Mouse (Mus musculus) adrenal gland, adult 8-10 months (tissue): Measurements from ENCODE around the gene Smox. TPM values are rescaled to one million over a fixed set of nuclear protein-coding genes. Genes with fewer than 3 reads are reported as not detected.

ENCODE experiments used
- DNase-seq: peaks from one replicate; pipeline ENCODE4 v3.0.0; 2022
- total RNA-seq, 4 experiments: library from RNA; stranded (reverse); gene quantifications; 2 replicates each; pipeline ENCODE4 v1.2.4; 2022

The Smox gene
- total RNA-seq, 4 experiments from 2014 or later: 22.9 to 53.4 (median 33.3) TPM

DNA sequence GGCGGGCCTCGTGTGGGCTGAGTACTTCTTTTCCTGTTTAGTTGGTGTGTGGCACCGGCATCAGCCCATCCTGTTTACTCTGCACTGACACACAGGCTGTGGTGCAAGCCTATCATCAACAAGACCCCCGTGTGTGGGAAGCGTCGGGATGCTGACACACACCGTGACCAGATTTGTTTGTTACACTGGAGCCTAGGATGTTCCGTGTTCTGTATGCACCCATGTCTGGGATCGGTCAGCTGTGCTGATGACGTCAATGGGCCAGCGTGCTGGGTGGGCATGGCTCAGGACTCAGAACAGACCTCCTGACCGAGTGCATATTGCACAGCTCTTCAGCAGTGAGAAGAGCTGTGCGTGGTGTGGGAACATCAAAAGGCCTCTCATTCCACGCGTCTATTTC, 6.2 kb upstream of the Smox start:
- no peak for DNase-seq

DNA sequence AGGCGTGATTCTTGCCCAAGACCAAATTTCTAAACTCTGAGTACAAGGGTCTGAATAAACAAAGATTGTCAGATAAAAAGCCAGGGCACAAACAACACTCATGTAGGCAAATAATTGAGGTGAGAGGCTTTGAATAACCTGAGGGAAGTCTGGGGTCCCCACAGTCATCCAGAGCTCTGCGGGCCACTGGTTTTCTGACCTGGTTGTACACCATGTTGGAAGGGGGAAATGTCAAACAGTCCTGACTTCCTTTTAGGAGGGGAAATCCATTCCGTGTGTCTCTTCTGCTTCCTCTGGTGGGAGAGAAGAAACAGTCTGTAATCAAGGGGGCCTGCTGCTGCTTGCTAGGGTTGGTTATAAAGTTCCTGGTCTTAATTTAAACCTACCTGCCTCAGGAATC, 5.2 kb upstream of the Smox start:
- no peak for DNase-seq

DNA sequence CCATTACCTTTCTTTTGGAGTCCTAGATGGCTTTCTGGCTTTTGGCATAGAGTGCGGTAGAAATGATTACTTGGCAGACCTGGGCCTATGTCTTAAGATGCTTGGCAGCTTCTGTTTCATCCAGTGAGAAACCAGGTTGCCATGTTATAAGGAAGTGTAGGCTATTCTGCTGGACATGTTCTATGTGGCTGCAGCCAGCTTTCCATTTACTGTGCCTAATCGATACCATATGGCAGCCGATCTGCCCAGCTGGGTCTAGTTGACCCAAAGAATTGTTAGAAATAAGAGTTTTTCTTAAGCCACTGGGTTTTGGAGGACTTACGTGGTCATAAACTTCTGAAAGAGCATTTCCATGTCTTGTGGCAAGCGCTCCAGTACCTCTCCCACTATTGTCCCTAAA, 4.0 kb upstream of the Smox start:
- no peak for DNase-seq

DNA sequence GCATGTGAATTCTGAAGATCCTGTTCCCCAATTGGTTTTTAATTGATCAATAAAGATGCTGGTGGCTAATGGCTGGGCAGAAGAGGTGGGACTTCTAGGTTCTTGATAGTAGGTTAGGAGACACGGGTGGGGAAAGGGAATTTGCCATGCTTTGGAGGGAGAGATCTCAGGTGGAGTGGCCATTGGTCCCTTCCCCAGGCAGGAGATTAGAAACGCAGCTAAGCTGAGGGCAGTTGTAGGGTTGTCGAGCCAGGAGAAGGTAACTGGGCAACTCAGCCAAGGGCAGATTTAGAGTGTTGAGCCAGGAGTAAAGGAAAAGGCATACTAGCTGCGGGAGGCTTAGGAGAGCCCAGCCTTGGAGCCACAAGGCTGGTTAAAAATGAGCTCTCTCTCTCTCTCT, 3.0 kb upstream of the Smox start:
- DNase-seq: no peak

DNA sequence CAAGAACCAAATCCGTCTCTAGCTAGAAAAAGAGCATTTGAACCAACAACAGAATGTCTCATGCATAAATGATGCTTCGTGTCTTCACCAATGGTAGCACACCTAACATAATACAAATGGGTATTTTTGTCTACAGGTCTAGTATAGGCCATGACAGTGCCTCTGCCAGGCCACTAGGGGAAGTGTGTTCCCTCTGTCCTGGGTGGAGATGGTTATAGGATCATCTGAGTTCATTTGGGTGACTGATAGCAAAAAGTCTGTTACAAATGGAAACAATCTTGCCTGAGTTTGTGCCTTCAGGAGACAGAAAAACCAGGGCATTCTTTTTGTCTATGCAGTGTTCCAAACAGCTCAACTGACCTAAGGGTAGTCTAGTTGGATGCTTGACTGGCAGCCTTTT, 2.4 kb upstream of the Smox start:
- DNase-seq: no peak

DNA sequence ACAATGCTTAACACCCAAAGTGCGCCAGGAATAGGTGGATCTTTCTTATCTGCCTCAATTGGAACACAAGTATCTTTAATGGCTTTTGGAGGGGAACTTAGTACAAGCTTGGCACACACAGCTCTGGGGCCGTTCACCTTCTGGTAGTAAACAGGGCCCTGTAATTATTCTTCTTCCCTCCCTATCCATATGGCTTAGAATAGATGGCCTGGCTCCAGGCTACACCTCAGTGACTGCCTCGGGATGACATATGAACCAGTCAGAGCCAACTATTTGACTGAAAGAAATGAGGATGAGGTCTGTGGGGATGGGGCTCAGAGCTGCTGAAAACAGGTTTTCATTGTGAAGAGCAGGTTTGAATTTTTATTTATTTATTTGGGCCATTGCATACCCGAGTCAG, 1.7 kb upstream of the Smox start:
- no peak for DNase-seq

DNA sequence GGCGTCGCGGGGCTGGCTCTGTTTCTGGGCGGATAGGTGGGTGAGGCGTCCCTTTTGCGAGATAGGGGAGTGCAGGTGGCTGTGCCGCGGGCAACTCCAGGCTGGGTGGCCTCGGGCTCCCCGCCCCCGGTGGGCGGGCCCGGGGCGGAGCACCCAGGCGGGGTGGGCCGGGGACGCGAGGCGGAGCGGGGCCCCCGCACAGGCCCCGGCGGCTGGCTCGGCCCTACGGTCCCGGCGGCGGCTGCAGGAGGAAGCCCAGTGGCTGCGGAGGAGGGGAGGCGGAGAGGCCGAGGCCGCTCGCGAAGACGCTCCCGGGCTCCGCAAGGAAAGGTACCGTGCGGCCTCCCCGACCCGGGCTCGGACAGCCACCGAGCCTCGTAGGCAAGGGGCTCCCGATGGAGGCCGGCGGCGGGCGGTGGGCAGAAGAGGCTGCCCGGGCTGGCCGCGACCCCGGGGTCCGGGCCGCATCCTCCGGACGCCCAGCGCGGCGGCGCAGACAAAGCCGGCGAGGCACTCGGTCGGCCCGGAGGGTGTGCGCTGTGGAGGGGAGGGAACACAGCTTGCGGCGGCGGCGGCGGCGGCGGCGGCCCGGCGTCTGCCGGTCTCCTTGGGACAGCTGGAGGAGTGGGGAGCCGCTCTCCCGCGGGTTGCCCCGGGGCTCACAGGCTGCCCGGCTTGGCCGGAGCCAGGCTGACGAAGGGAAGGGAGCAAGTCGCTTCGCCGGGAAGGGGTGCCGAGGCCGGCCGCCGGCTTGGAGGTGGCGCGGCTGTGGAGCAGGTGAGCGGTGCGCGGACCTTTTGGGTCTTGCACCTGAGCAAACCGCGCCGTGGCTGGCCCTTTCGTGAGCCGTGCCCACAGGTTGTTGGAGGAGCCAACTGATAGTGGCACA, 655 bp downstream of the Smox start:
- peak; percentile 80 for DNase-seq

DNA sequence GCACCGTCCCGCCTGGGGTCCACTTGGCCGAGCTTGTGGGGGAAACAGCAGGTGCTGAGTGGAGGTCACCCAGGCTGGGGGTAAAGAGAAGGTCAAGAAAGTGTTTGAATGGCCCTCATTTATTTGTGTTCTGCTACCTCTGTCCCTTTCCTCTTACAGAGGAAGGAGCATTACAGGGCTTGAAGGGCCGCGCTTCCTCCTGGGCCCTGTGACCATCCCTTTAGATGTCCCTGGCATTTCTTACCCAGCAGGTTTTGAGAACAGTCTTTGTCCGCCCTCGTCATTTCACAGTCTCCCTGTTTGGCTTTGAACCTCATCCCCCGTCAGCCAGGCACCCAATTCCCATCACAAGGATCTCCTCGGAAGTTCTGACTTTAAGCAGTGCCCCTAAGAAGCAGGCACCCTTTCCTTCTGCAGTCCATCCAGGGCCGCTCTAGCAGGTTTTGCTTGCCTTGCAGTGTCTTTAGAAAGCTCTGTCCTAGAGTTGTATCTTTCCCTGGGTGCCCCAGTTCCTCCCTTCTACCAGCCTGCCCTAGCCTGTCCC, 1.4 kb downstream of the Smox start:
- no peak for DNase-seq

DNA sequence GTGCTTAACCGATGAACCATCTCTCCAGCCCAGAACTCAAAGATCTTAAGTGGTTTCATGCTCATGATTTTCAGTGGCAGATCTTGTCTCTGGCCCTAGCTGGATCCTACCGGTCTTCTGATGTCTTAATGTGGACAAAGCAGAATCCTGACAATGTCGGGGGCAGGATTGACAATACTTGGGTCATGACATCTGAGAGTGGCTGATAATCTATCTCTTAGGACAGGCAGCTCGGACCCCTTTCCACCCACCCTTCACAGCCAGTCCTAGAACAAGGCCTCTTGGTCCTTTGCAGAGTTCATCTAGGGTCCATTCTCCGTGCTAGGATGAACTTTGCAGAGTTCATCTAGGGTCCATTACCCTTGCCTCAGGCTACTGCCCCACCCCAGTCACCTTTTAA, 2.1 kb downstream of the Smox start:
- DNase-seq: no peak

DNA sequence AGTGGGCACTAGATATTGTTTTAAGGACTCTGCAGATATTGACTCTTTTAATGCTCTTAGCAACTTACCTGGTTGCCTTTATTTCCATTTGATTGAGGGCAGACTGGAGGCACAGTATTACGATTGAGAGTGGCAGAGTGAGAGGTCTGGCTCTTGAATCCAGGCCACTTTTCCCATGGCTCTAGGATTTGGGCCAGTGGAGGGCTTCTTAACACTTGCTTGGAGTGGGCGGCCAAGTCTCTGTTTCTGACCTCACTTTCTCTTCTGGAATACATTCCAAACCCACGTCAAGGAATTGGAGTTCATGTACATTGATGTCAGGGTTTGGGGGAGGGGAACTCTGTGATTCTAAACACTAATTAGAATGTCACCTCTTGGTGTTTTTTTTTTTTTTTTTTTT, 4.0 kb downstream of the Smox start:
- DNase-seq: no peak

DNA sequence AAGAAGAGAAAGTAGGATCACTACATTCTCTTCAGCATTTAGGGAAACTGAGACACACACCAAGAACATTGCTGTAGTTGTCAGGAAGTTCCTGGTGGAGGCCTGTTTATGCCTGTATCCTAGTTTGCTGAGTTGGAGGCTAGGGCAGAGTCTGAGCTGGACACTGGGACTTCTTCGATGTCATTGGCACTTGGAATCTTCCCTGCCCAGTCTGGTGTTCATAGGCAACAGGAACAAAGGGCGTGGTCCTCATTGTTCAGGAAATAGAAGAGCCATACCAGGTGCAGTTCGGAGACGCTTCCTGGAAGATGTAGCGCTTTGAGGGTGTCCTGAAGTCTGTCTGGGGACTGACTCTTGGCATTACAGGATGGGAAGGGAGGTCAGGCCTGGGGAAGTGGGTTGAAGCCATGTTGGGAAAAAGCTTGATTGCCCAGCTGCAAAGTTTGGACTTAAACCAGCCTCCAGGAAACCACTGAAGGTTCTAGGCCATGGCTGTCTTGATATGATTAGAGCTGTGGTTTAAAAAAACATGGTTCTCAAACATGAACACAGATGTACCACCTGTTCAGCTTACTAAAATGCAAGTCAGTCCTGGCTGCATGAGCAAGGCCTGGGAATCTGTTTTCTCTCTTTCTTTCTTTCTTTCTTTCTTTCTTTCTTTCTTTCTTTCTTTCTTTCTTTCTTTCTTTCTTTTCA, 5.0 kb downstream of the Smox start:
- DNase-seq: no peak

DNA sequence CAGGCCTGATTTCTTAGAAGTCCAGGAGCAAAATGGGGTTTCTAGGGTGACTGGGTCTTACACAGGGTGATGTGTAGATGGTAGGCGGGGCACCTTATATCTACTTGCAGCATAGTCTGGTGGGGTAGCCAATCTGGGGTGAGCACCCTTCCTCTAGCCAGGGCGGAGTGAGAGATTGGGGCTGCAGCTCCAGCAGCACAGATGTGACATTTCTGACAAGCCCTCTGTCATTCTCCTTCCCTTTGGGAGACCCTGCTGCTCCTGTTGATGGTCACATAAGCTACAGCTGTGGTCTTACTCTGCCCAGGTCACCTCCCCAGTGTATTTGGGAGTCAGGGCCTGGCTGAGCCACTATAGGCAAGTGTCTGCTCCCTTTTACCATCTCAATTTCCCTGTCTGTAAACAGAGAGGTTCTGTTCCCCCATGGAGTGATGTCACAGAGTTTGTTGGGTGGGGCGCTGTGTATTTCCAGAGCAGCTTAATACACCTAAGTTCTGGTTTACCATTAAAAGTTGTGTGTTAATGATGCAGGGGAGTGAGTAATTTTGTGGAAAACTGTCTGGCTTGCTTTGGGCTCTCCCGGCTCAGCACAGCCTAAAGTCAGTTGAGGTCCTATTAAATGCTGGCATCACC, 6.0 kb downstream of the Smox start:
- DNase-seq: no peak

DNA sequence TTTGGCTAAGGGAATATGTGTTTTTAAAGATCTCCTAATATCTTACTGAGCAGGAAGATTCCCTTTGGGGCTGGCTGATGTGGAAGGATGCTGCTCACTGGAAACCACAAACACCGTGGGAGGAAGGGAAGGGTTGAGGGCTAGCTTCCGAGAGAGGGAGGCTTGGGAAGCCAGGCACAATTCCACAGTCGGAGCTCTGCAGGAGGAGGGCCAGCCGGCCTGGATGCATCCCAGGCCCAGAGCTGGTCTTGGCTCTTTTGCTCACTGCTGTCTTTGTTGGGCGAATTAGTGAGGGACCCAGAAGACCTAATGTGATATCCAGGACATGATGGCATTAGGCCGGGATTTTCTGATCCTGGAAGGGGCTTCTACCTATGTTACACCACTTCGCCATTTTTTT, 6.9 kb downstream of the Smox start:
- no peak for DNase-seq

DNA sequence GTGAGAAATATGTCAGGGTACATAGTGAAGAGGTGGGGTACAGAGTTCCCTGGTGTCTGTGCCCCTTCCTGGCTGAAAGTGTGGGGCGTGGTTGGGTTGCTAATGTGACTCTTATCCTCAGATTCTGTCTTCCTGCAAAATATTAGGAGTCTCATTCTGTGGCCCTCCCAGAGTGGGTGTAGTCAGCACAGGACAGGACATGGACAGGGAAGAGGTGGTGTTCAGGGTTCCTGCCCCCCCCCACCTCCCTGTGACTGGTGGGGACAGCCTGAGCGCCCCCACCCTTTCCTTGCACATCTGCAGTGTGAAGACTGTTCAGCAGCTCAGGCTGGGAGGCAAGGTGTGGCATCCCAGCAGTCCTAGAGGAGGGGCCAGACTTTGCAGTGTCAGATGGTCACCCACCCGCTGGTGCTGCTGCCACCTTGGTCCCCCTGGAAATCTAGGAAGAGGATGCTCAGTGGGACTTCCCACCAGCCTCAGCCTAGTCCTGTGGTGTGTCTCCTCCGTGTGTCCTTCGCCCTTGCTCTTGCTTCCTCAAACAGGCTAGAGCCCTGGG, 8.1 kb downstream of the Smox start:
- no peak for DNase-seq

DNA sequence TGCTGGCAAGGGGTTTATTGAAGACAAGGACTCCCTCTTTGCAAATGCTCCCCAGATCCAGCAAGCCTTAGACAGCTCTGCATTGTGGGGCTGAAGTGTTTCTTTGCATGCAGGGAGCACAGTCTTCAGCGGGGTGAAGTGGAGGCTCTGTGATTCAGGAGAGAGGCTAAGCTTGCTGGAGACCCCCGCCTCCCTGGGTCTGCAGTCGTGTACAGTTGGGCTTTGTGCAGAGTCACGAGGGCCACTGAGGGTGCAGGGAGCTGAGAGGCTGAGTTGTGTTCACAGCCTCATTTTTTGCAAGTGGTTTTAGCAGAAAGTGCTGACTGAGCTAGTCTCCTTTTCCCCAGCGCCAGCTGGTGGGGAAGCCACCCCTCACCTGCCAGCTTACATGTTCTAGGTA, 10.6 kb downstream of the Smox start:
- no peak for DNase-seq

DNA sequence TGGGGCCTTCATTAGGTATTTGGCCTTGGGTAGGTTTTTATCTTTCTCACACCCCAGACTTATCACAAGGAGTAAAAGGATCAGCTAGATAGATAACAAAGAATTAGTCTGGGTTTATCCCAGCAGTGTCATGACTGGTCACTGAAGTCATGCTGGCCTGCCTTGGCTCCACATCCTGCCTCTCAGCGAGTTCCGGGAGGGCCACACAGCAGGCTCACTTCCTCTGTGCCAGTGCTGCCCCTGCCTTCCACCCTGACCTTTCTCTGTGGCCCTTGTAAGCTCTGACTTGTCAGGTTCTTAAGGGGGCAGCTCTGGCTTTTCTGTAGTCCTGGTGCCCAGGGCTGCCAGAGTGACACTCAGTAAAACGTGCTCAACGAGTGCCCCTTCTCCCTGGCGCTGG, 11.3 kb downstream of the Smox start:
- DNase-seq: no peak

DNA sequence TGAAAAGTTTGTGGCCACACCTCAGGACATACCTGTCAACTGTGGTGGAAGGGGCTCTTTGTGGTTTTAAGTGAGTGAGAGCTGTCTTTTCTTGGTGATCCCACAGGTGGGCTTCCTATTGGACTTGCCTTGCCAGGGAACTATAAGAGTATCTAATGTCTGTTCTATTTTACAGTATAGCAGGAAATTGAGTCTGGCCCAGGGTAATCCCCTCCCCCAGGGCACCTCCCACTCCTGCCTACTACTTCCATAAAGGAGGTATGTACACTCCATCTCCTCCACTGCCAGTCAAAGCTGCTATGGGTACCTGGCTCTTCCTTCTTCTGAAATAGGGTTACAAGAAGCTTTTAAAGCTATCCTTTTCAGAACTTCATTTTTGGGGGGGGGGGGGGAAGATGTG, 14.1 kb downstream of the Smox start:
- no peak for DNase-seq

DNA sequence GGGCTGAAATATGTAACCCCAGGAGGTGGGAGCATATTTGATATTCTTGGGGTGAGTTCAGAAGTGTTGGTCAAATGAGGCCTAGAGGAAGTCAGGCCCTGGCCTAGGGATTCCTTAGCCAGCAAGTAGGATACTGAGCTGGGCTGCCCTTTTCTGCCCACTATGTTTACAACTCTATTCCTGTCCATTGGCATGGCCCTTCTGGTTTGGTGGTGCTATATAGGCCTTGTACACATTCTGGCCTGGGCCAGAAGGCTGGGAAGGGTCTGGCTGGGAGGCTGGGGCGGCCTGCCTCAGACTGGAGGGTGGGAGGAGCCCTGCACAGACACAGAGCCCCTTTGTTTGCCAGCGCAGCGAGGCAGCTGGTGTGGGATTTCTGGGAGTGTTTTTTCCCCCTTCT, 15.1 kb downstream of the Smox start:
- DNase-seq: no peak

DNA sequence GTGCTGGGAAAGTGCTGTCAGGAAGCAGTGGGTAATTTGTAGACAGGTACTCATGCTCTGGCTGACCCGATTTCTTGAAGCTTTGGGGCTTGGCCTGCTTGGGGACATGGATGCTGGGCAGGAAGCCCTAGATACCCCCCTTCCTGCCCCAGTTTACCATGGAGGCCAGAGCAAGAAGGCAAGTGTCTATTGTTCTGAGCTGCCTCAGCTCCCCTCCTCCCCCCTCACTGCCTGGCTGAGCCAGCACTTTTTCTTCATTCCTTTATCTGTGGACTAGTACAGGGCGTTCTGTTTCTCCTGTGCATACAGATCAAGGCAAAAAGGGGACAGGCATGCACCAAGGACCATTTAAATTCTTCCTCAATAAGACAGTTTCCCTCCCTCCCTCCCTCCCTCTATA, 17.2 kb downstream of the Smox start:
- no peak for DNase-seq

DNA sequence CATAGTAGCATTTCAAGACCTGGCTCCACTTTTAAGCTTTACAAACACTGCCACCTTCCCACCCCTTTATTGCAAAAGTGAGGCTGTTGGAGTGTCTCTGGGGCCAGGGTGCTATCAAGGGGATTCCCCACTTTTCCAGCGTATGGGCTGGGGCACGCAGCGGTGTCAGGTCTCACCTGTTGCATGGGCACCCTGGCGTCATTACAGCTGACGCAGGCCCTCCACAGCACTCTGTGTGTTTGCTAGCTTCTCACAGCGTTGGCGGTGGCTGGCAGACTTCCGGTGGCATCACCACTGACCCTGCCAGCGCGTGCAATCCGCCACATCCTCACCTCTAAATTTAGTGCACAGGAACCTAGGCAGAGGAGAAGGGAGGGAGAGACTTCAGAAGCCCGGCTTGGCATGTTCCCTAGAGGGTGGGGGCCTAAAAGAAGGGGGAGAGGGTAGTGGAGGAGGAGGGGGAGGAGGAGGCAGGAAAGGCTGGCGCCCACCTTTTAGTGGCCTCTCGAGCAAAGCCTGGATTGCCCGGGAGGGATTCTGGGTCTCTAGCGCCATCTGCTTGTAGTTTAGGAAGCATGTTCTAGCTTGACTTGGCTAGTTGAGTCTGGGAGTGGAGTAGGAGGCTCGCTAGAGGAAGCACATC, 18.5 kb downstream of the Smox start:
- DNase-seq: peak; percentile 35

DNA sequence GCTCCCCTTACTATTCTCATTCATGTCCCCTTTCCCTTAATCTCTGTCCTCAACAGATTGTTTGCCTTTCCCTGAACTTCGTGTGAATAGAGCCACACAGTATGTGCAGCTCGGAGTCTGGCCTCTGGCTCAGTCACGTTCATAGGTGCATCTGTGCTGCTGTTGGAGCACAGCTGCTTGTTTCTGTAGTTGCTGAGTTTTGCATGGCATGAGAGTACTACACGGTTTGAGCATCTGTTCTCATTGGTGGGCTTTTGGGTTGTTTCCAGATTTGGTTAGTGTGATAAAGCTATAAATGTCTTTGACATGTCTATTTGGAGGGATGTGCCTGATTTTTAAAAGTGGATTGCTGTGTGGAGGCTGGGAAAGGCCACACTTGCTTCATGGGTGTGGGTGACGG, 19.2 kb downstream of the Smox start:
- DNase-seq: no peak

DNA sequence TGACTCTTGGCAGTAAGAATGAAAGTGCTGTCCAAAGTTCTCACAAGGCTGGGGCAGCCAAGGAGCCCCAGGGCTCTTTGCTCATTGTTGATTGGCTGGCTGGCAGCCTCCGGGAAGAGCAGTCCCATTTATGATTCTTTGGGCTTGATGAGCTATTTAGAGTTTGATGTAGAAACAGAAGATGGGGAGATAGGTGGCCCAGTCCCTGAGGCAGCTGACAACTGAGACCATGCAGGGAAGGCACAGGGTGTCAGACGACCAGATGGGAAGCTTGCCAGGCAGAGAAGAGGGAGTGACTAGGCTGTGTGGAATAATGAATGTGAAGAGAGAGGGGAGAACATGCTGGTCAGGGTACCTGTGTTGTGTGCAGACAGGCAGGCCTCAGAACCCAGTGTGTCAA, 22.2 kb downstream of the Smox start:
- no peak for DNase-seq
